Mouse (Mus musculus): ENCODE results near the gene Lsamp. TPM values are rescaled to one million over a fixed set of nuclear protein-coding genes. Genes with fewer than 3 reads are reported as not detected.
A peak's percentile ranks its signal among the peaks of the same experiment; 100 is the strongest.

Gene Lsamp
- polyA plus RNA-seq, 1 experiment from 2014 or later: 0.04 TPM

- Histone ChIP-seq H3K4me2 (ENCODE audit: low read depth, low read length) (no peak overlapping the region), H3K36me3 (replicated peaks; ENCODE audit: insufficient read depth, low read length) (no peaks in the 10 kb centered on the region), H3K4me1 (ENCODE audit: insufficient read depth) (no peaks in the 10 kb centered on the region), H3K27me3 (ENCODE audit: insufficient read depth, low read length) (no peaks in the 10 kb centered on the region), H3K27ac (ENCODE audit: low read depth) (no peak overlapping the region), H3K9ac (replicated peaks) (no peak overlapping the region), H3K9me3 (ENCODE audit: low read length) (no peaks in the 10 kb centered on the region), H3K4me3 (ENCODE audit: low read depth, low read length) (no peak overlapping the region)
- ATAC-seq (no peak), DNase-seq (no peak)
- no peak for TF ChIP-seq CTCF (IDR thresholded peaks at IDR 0.05; ENCODE audit: low read depth)
- TF ChIP-seq EP300 (IDR thresholded peaks at IDR 0.05; ENCODE audit: low read depth): no peak
- WGBS (ENCODE audit: insufficient replicate concordance): 74% methylated on average over 3 of the region's 3 CpGs
Observed at GRCm38 (mm10) chr16:41834637-41835036, 1850.5 kb downstream of the Lsamp start.

GRCm38 (mm10) chr16:41835745-41836144 is 1851.6 kb downstream of the Lsamp start:
- 50% methylated on average over 6 of the region's 6 CpGs for WGBS (ENCODE audit: insufficient replicate concordance)
- Histone ChIP-seq H3K4me2 (ENCODE audit: low read depth, low read length) (no peak overlapping the region), H3K27me3 (ENCODE audit: insufficient read depth, low read length) (no peaks in the 10 kb centered on the region), H3K27ac (ENCODE audit: low read depth) (no peak overlapping the region), H3K4me1 (ENCODE audit: insufficient read depth) (no peaks in the 10 kb centered on the region), H3K9me3 (ENCODE audit: low read length) (no peaks in the 10 kb centered on the region), H3K36me3 (replicated peaks; ENCODE audit: insufficient read depth, low read length) (no peaks in the 10 kb centered on the region), H3K4me3 (ENCODE audit: low read depth, low read length) (no peak overlapping the region), H3K9ac (replicated peaks) (no peak overlapping the region)
- TF ChIP-seq EP300 (IDR thresholded peaks at IDR 0.05; ENCODE audit: low read depth) (no peak), CTCF (IDR thresholded peaks at IDR 0.05; ENCODE audit: low read depth) (peak; percentile 60)
- DNase-seq (no peak), ATAC-seq (no peak)

GRCm38 (mm10) chr16:41839751-41840404 is 1855.7 kb downstream of the Lsamp start:
- ATAC-seq: no peak
- Histone ChIP-seq H3K27me3 (ENCODE audit: insufficient read depth, low read length) (no peaks in the 10 kb centered on the region), H3K27ac (ENCODE audit: low read depth) (no peak overlapping the region), H3K36me3 (replicated peaks; ENCODE audit: insufficient read depth, low read length) (no peaks in the 10 kb centered on the region), H3K4me2 (ENCODE audit: low read depth, low read length) (no peak overlapping the region), H3K4me3 (ENCODE audit: low read depth, low read length) (no peak overlapping the region), H3K9me3 (ENCODE audit: low read length) (no peaks in the 10 kb centered on the region), H3K9ac (replicated peaks) (no peak overlapping the region), H3K4me1 (ENCODE audit: insufficient read depth) (no peaks in the 10 kb centered on the region)
- no peak for TF ChIP-seq EP300 (IDR thresholded peaks at IDR 0.05; ENCODE audit: low read depth)
- TF ChIP-seq CTCF (IDR thresholded peaks at IDR 0.05; ENCODE audit: low read depth): no peak
- 72% methylated on average over 2 of the region's 2 CpGs for WGBS (ENCODE audit: insufficient replicate concordance)
- DNase-seq: no peak

GRCm38 (mm10) chr16:41846903-41847302 is 1862.7 kb downstream of the Lsamp start:
- 70% methylated on average over 6 of the region's 6 CpGs for WGBS (ENCODE audit: insufficient replicate concordance)
- Histone ChIP-seq H3K27me3 (ENCODE audit: insufficient read depth, low read length) (no peaks in the 10 kb centered on the region), H3K4me1 (ENCODE audit: insufficient read depth) (no peaks in the 10 kb centered on the region), H3K9me3 (ENCODE audit: low read length) (no peaks in the 10 kb centered on the region), H3K36me3 (replicated peaks; ENCODE audit: insufficient read depth, low read length) (no peaks in the 10 kb centered on the region), H3K27ac (ENCODE audit: low read depth) (no peak overlapping the region), H3K9ac (replicated peaks) (no peak overlapping the region), H3K4me2 (ENCODE audit: low read depth, low read length) (no peak overlapping the region), H3K4me3 (ENCODE audit: low read depth, low read length) (no peak overlapping the region)
- TF ChIP-seq EP300 (IDR thresholded peaks at IDR 0.05; ENCODE audit: low read depth) (no peak), CTCF (IDR thresholded peaks at IDR 0.05; ENCODE audit: low read depth) (no peak)
- DNase-seq: no peak
- no peak for ATAC-seq

- Histone ChIP-seq H3K36me3 (replicated peaks; ENCODE audit: insufficient read depth, low read length) (no peaks in the 10 kb centered on the region), H3K4me3 (ENCODE audit: low read depth, low read length) (no peak overlapping the region), H3K9ac (replicated peaks) (no peak overlapping the region), H3K27ac (ENCODE audit: low read depth) (no peak overlapping the region), H3K4me2 (ENCODE audit: low read depth, low read length) (no peak overlapping the region), H3K27me3 (ENCODE audit: insufficient read depth, low read length) (no peaks in the 10 kb centered on the region), H3K4me1 (ENCODE audit: insufficient read depth) (no peaks in the 10 kb centered on the region), H3K9me3 (ENCODE audit: low read length) (no peaks in the 10 kb centered on the region)
- no peak for TF ChIP-seq CTCF (IDR thresholded peaks at IDR 0.05; ENCODE audit: low read depth)
- TF ChIP-seq EP300 (IDR thresholded peaks at IDR 0.05; ENCODE audit: low read depth): no peak
- no peak for DNase-seq
- no peak for ATAC-seq
- WGBS (ENCODE audit: insufficient replicate concordance): 74% methylated on average over 6 of the region's 6 CpGs
Observed at GRCm38 (mm10) chr16:41871917-41872593, 1887.9 kb downstream of the Lsamp start.

GRCm38 (mm10) chr16:41888546-41889165 is 1904.5 kb downstream of the Lsamp start:
- Histone ChIP-seq H3K27ac (ENCODE audit: low read depth) (no peak overlapping the region), H3K4me1 (ENCODE audit: insufficient read depth) (no peaks in the 10 kb centered on the region), H3K9me3 (ENCODE audit: low read length) (no peaks in the 10 kb centered on the region), H3K9ac (replicated peaks) (no peak overlapping the region), H3K36me3 (replicated peaks; ENCODE audit: insufficient read depth, low read length) (no peaks in the 10 kb centered on the region), H3K4me2 (ENCODE audit: low read depth, low read length) (no peak overlapping the region), H3K4me3 (ENCODE audit: low read depth, low read length) (no peak overlapping the region), H3K27me3 (ENCODE audit: insufficient read depth, low read length) (no peaks in the 10 kb centered on the region)
- DNase-seq: no peak
- no peak for TF ChIP-seq CTCF (IDR thresholded peaks at IDR 0.05; ENCODE audit: low read depth)
- no peak for TF ChIP-seq EP300 (IDR thresholded peaks at IDR 0.05; ENCODE audit: low read depth)
- WGBS (ENCODE audit: insufficient replicate concordance): 82% methylated on average over 16 of the region's 16 CpGs
- no peak for ATAC-seq
